Comparison of ENCODE assay signal across 9 mouse cellular contexts in genomic region chr4:56820017-56820550, GRCm38 (mm10). TPM values are rescaled to one million over a fixed set of nuclear protein-coding genes. Genes with fewer than 3 reads are reported as not detected.
DNase-seq lines count a peak whose midpoint lies in the region; ATAC-seq and TF ChIP-seq lines count a peak whose summit lies in the region.
"Had no signal": no experiment of that assay in that cellular context is flagged by ENCODE, and none has a peak within 500 bp of the region (broad histone marks: within the 10 kb centered on the region; RNA-seq: fewer than 3 reads in every experiment).

No protein-coding gene starts in this region.

- TF ChIP-seq EP300 in liver, embryonic 14.5 days (IDR thresholded peaks at IDR 0.05; ENCODE audit: low read depth), result no peak

- no peak for ATAC-seq in forebrain, embryonic 14.5 days
- ATAC-seq in forebrain, embryonic 15.5 days (replicated peaks), result no peak
- ATAC-seq in liver, embryonic 14.5 days (ENCODE audit: insufficient read depth), result no peak
- ATAC-seq in liver, embryonic 11.5 days (replicated peaks; ENCODE audit: low FRiP score), result no peak

- H3K27ac ChIP-seq in forebrain, embryonic 14.5 days (ENCODE audit: low read depth, low read length), result no peak overlapping the region
- H3K27ac ChIP-seq in forebrain, embryonic 15.5 days (replicated peaks), result no peak overlapping the region
- H3K27ac ChIP-seq in liver, embryonic 14.5 days, result no peak overlapping the region
- no peak overlapping the region for H3K27ac ChIP-seq in liver, embryonic 11.5 days (ENCODE audit: low read depth, low read length)

- no peak overlapping the region for H3K4me2 ChIP-seq in forebrain, embryonic 14.5 days (ENCODE audit: low read length)
- no peak overlapping the region for H3K4me2 ChIP-seq in forebrain, embryonic 15.5 days (replicated peaks)
- no peak overlapping the region for H3K4me2 ChIP-seq in liver, embryonic 14.5 days (ENCODE audit: low read depth)
- no peak overlapping the region for H3K4me2 ChIP-seq in liver, embryonic 11.5 days

- peaks cover 13% of the 10 kb centered on the region; the same call in 1 of the 2 replicates for H3K36me3 ChIP-seq in forebrain, embryonic 14.5 days (ENCODE audit: control insufficient read depth, insufficient read depth, low read length)
- H3K36me3 ChIP-seq in forebrain, embryonic 15.5 days, result no peaks in the 10 kb centered on the region
- H3K36me3 ChIP-seq in liver, embryonic 14.5 days (replicated peaks; ENCODE audit: control insufficient read depth, insufficient read depth, low read depth), result no peaks in the 10 kb centered on the region
- H3K36me3 ChIP-seq in liver, embryonic 11.5 days (ENCODE audit: control insufficient read depth, insufficient read depth, low read length), result no peaks in the 10 kb centered on the region

- H3K27me3 ChIP-seq in forebrain, embryonic 14.5 days (replicated peaks; ENCODE audit: control insufficient read depth, insufficient read depth, low read length), result no peaks in the 10 kb centered on the region
- H3K27me3 ChIP-seq in forebrain, embryonic 15.5 days, result no peaks in the 10 kb centered on the region
- H3K27me3 ChIP-seq in liver, embryonic 14.5 days (ENCODE audit: control insufficient read depth, insufficient read depth, low read length), result no peaks in the 10 kb centered on the region
- no peaks in the 10 kb centered on the region for H3K27me3 ChIP-seq in liver, embryonic 11.5 days (replicated peaks; ENCODE audit: control insufficient read depth, insufficient read depth, low read length)

- no peaks in the 10 kb centered on the region for H3K4me1 ChIP-seq in forebrain, embryonic 14.5 days (ENCODE audit: control insufficient read depth, insufficient read depth, low read length)
- no peaks in the 10 kb centered on the region for H3K4me1 ChIP-seq in forebrain, embryonic 15.5 days
- H3K4me1 ChIP-seq in liver, embryonic 14.5 days (replicated peaks; ENCODE audit: control insufficient read depth in 2 of 2, insufficient read depth in 2 of 2, low read length in 1 of 2), result no peaks in the 10 kb centered on the region
- no peaks in the 10 kb centered on the region for H3K4me1 ChIP-seq in liver, embryonic 11.5 days (replicated peaks; ENCODE audit: control insufficient read depth, insufficient read depth, low read length)

- peak; percentile 49 for DNase-seq in forebrain, embryonic 14.5 days (ENCODE audit: low spot score)
- no peak for DNase-seq in liver, embryonic 14.5 days (ENCODE audit: low read depth in 3 of 3, low spot score in 3 of 3)
- DNase-seq in liver, embryonic 11.5 days (ENCODE audit: low spot score), result no peak
- DNase-seq in NIH3T3 (ENCODE audit: low read depth) (peak; percentile 77), MN1 (ENCODE audit: low spot score) (no peak)
- peak; percentile 52 for DNase-seq in naive thymus-derived CD4-positive, alpha-beta T cell, adult 2 months (ENCODE audit: low read depth)
- no peak for DNase-seq in ovary, postnatal 14 days (ENCODE audit: low spot score)
- DNase-seq: layer of hippocampus, postnatal 36 days had no signal

- no peak overlapping the region for H3K4me3 ChIP-seq in forebrain, embryonic 14.5 days (ENCODE audit: low read depth, low read length)
- H3K4me3 ChIP-seq in forebrain, embryonic 15.5 days, result no peak overlapping the region
- H3K4me3 ChIP-seq in liver, embryonic 14.5 days (ENCODE audit: insufficient read depth in 1 of 2, low read depth in 2 of 2, low read length in 2 of 2), result no peak overlapping the region
- no peak overlapping the region for H3K4me3 ChIP-seq in liver, embryonic 11.5 days (ENCODE audit: low read depth, low read length)

- no peak overlapping the region for H3K9ac ChIP-seq in forebrain, embryonic 14.5 days (ENCODE audit: low read length)
- no peak overlapping the region for H3K9ac ChIP-seq in forebrain, embryonic 15.5 days (replicated peaks)
- no peak overlapping the region for H3K9ac ChIP-seq in liver, embryonic 14.5 days (replicated peaks)
- no peak overlapping the region for H3K9ac ChIP-seq in liver, embryonic 11.5 days (ENCODE audit: low read depth, low read length)

- H3K9me3 ChIP-seq in forebrain, embryonic 14.5 days (replicated peaks; ENCODE audit: control insufficient read depth, low read length), result no peaks in the 10 kb centered on the region
- H3K9me3 ChIP-seq in forebrain, embryonic 15.5 days, result no peaks in the 10 kb centered on the region
- no peaks in the 10 kb centered on the region for H3K9me3 ChIP-seq in liver, embryonic 14.5 days (ENCODE audit: control insufficient read depth, low read length)
- H3K9me3 ChIP-seq in liver, embryonic 11.5 days (ENCODE audit: control insufficient read depth, low read length), result no peaks in the 10 kb centered on the region

- peak; percentile 62 for TF ChIP-seq CTCF in liver, embryonic 14.5 days (IDR thresholded peaks at IDR 0.05; ENCODE audit: low read depth)

RNA-seq across cellular contexts. Expression of gene Fam206a, which starts 17.9 kb away (rescaled TPM):
- polyA plus RNA-seq in forebrain, embryonic 14.5 days (2014; fragmentation: Nextera tagmentation; extraction: Ambion mirVana), result 16.0 and 16.7 TPM in 2 replicates
- 14.5 and 15.4 TPM in 2 replicates for polyA plus RNA-seq in forebrain, embryonic 15.5 days (2015; fragmentation: Nextera tagmentation; extraction: Ambion mirVana)
- 2.3 and 2.8 TPM in 2 replicates for polyA plus RNA-seq in liver, embryonic 14.5 days (2012; rRNA removed)
- polyA plus RNA-seq in liver, embryonic 14.5 days (2014; fragmentation: Nextera tagmentation; extraction: Ambion mirVana), result 5.6 and 6.0 TPM in 2 replicates
- 18.3 and 20.0 TPM in 2 replicates for polyA plus RNA-seq in liver, embryonic 11.5 days (2014; fragmentation: Nextera tagmentation; extraction: Ambion mirVana)

RNA-seq across cellular contexts. Expression of gene Elp1, which starts 18.0 kb away (rescaled TPM):
- polyA plus RNA-seq in forebrain, embryonic 14.5 days (2014; fragmentation: Nextera tagmentation; extraction: Ambion mirVana), result 72.4 and 78.2 TPM in 2 replicates
- 55.8 and 56.3 TPM in 2 replicates for polyA plus RNA-seq in forebrain, embryonic 15.5 days (2015; fragmentation: Nextera tagmentation; extraction: Ambion mirVana)
- polyA plus RNA-seq in liver, embryonic 14.5 days (2012; rRNA removed), result 10.1 and 11.8 TPM in 2 replicates
- polyA plus RNA-seq in liver, embryonic 14.5 days (2014; fragmentation: Nextera tagmentation; extraction: Ambion mirVana), result 13.4 and 15.0 TPM in 2 replicates
- polyA plus RNA-seq in liver, embryonic 11.5 days (2014; fragmentation: Nextera tagmentation; extraction: Ambion mirVana), result 64.5 and 66.8 TPM in 2 replicates

RNA-seq across cellular contexts. Expression of gene Ctnnal1, which starts 44.9 kb away (rescaled TPM):
- 9.4 and 11.1 TPM in 2 replicates for polyA plus RNA-seq in forebrain, embryonic 14.5 days (2014; fragmentation: Nextera tagmentation; extraction: Ambion mirVana)
- polyA plus RNA-seq in forebrain, embryonic 15.5 days (2015; fragmentation: Nextera tagmentation; extraction: Ambion mirVana), result 10.8 and 11.0 TPM in 2 replicates
- polyA plus RNA-seq in liver, embryonic 14.5 days (2012; rRNA removed), result 2.9 and 4.8 TPM in 2 replicates
- polyA plus RNA-seq in liver, embryonic 14.5 days (2014; fragmentation: Nextera tagmentation; extraction: Ambion mirVana), result 8.2 and 9.0 TPM in 2 replicates
- polyA plus RNA-seq in liver, embryonic 11.5 days (2014; fragmentation: Nextera tagmentation; extraction: Ambion mirVana), result 16.5 and 20.0 TPM in 2 replicates

Comparison
In these comparisons a context has a peak if more than half of its experiments do, and no peak if none do; other contexts are left out.
1. DNase-seq: peak in forebrain, embryonic 14.5 days (single experiment), NIH3T3 (single experiment) and naive thymus-derived CD4-positive, alpha-beta T cell, adult 2 months (single experiment); none in liver, embryonic 14.5 days (0 of 3), liver, embryonic 11.5 days (single experiment), MN1 (single experiment) and ovary, postnatal 14 days (single experiment).